Mouse (Mus musculus) kidney, postnatal 10 days (tissue): ENCODE data around the gene RPS10-NUDT3.
A peak's percentile ranks its signal among the peaks of the same experiment; 100 is the strongest.

ENCODE experiments used
- DNase-seq: peaks from one replicate; pipeline ENCODE4 v3.0.0; 2021; ENCODE audit warnings: mixed read lengths

The RPS10-NUDT3 gene

DNA sequence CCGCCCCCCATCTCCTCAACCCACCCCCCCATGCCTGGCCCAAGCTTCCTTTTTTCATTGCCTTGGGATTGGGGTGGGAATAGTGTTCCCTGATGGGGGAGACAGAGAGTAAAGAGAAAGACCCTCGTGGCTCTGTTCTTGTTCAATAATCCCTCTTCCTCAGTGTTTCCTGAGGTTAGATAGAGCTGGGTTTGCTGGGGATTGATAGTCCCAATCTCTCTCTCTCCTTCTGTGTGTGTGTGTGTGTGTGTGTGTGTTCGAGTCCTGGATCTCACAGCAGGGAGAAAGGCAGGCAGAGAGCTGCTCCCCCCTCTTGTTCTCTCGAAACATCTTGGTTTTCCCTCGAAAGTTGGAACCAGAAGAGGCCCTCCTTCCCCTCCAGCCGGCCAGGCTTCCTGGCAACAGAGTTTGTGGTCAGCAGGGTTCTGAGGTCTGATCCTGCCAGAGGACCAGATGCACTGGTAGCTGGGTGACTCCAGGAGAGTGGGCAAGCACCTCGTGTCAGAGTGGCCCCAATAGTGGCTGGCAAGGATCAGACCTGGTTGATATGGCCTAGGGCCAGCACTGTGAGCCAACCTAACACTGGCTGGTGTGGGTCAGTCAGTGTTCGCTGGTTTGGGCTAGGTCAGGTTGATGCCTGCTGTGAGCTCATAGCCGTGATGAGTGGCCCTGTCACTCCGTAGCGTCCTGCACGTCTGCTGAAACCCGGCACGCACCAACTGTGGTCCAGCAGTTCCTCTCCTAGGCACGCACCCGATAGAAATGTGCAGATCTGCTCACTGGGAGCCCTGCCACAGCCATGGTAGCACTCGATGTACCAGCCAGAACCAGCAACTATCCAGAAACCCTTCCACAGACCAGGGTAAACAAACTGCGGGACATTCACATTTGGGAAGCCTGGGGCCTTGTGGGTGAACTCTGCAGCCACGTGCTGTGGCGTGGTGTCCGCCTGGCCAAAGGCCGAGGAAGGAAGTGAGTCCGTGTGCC is 82.5 kb downstream of the RPS10-NUDT3 start:
- DNase-seq = no peak

DNA sequence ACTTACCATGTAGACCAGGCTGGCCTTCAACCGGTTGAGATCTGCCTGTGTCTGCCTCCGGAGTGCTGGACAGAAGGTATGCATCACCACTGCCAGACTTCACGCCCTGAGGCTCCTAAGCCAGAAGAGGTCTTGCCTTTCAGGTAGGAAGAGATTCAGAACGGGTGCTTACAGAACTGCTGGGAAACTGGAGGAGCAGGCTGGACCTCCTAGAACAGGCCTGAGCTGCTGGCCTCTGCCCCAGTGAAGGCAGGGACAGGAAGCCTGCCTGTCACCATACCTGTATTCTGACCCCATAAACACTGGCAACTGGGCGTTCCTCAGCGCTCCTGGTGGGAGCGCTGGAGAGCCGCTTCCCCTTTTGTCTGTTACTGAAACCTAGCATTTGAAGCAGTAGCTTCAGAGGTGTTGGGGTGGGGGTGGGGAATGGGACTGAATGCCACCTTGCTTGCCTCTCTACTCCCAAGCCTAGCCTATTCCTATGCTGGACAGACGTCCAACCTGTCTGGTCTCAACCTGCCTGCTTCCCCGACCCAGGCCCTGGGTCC is 83.6 kb downstream of the RPS10-NUDT3 start:
- DNase-seq = no peak

DNA sequence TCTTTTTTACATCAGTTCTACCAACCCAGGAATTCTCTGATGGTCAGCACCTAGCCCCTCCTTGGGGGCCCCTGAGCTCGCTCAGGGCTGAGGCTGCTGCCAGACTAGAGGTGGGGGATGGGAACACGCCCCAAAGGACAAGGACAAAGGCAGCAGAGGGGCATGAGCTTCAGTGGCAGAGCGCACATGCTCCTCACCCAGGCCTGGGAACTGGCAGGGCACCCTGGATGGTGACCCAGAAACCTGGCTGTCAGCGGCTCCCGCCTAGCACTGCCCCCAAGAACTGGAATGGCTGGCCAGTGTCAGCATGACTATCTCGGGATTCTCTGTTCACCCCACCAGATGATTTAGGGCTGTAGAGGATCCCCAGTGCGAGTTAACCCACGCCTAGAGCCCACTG is 85.8 kb downstream of the RPS10-NUDT3 start:
- DNase-seq = no peak

DNA sequence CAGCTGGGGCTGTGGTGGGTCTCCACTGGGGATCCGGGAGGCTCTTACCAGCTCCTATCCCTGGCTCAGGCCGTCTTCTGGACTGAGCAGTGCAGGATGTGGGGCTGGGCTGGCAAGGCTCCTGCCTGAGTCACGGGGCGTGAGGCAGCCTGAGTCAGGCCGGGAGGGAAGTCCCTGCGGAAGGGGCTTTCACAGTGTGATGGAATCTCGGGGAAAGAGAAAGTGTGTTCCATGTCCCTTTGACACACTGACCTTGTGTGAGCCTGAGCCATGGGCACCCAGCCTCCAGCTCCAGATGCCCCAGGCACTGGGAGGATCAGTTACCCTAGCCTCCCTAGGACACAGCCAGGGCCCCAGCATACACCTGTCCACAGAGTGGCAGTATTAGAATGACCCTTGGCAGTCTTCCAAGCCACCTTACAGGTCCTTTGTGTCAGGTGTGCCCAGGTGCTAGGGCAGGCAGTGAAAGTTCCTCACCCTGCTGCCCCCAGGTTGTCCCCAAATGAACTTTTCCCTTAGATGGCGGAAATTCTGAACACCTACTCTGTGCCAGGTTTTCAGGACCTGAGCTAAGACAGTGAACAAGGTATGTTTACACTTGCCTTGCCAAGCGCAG is 87.7 kb downstream of the RPS10-NUDT3 start:
- peak; percentile 65 for DNase-seq

DNA sequence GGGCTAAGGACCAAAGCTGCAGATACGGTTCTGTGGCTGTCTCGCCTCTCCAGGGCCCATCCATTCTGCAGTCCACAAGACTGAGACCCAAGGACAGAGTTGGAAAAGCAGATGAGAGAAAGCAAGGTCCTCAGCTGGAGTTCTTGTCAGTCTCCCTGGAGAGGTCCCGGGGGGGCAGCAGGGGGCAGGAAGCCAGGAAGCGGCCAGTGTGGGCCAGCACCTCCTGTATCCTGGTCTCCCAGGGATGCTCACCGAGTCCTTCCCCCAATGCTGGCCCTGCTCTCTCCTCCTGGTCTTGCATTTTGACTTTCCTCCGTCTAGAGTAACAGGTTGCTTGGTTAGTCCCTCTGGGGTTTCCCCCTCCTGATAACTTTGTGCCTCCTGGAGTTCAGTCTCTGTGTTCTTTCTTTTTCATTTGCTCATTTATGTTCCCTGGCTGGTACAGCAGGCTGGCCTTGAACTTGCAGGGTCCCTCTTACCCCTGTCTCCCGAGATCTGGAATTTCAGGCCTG is 88.4 kb downstream of the RPS10-NUDT3 start:
- peak; percentile 37 for DNase-seq

- no peak for DNase-seq
These were observed 89.0 kb downstream of the RPS10-NUDT3 start for GRCm38 (mm10) chr17:27545991-27546390.

DNA sequence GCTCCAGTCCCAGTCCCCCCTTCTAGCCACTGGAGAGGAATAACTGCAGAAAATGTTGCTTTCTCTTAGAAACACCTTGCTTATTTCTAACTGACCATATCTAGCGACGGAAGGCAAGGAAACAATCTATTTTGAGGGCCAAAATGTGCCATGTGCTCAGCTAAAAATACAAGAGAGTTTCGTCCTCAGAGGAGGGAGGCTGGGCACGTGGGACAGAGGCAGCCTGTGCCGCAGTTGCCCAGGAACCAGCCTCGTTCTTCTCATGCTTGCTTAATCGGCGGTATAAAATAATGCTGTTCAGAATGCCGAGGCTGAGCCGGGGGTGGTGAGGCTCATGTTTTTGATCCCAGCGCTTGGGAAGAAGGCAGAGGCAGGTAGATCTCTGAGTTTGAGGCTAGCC is 90.5 kb downstream of the RPS10-NUDT3 start:
- no peak for DNase-seq

- no peak for DNase-seq
These were observed 93.0 kb downstream of the RPS10-NUDT3 start for GRCm38 (mm10) chr17:27541984-27542383.

GRCm38 (mm10) chr17:27541261-27541660 is 93.8 kb downstream of the RPS10-NUDT3 start:
- no peak for DNase-seq

- peak; percentile 93 for DNase-seq
These were observed 100.3 kb downstream of the RPS10-NUDT3 start for GRCm38 (mm10) chr17:27534718-27535117.

- no peak for DNase-seq
These were observed 101.7 kb downstream of the RPS10-NUDT3 start for GRCm38 (mm10) chr17:27533354-27533753.

DNA sequence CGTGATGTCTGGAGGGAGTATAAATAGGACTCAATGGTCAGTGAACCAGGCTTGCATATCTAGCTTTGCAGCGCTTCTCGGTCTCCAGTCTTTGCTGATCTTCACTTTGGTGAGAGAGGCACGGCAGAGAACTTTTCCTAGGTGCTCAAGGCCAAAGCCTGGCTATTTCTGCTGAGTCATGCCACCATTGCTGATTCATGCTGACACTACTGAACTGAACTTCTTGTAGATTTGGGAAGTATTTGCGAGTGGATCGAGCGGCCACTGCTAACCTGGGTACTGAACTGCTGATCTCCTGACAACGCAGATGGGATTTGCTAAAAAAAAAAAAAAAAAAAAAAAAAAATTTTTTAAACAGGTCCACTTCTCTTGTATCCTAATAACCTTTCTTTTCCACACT is 102.9 kb downstream of the RPS10-NUDT3 start:
- DNase-seq = no peak
